ENCODE assay signal across 10 mouse cellular contexts in the genomic region with DNA sequence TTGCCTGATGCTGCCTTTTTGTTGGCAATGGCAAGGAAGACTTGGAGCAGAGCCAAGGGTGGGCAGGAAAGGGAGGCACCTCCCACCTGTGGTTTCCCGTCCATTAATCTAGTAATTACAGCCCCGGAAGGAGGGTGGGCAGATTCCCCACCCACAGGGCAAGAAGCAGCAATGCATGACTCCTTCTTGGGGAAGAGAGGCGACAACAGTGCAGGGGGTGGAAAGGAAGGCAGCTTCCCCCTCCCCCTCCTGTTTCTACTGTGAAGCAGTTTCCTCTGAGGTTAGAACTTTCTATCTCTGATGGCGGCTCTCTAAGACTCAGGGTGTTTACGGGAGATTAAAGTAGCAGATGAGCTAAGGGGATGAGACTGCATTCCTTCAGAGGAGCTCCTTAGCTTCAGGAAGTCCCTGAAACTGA. TPM values are rescaled to one million over a fixed set of nuclear protein-coding genes. Genes with fewer than 3 reads are reported as not detected.
A peak's percentile ranks its signal among the peaks of the same experiment; 100 is the strongest.
DNase-seq lines count a peak whose midpoint lies in the region; ATAC-seq and TF ChIP-seq lines count a peak whose summit lies in the region.
"Had no signal": no experiment of that assay in that cellular context is flagged by ENCODE, and none has a peak within 500 bp of the region (broad histone marks: within the 10 kb centered on the region; RNA-seq: fewer than 3 reads in every experiment).

No protein-coding gene starts in this region.

- H3K27ac ChIP-seq in lung, embryonic 16.5 days (ENCODE audit: low read length), result 0 out of 2 replicates have a peak overlapping the region, but pooled peaks have one; percentile 48
- no peak overlapping the region for H3K27ac ChIP-seq in stomach, postnatal 0 days (replicated peaks)
- H3K27ac ChIP-seq: neural tube, embryonic 12.5 days had no signal

- H3K36me3 ChIP-seq in lung, embryonic 16.5 days (ENCODE audit: control insufficient read depth, insufficient read depth, low read length), result no peaks in the 10 kb centered on the region
- no peaks in the 10 kb centered on the region for H3K36me3 ChIP-seq in stomach, postnatal 0 days (ENCODE audit: control insufficient read depth, insufficient read depth, low read length)
- H3K36me3 ChIP-seq: hindbrain, embryonic 13.5 days; neural tube, embryonic 12.5 days had no signal

- H3K4me2 ChIP-seq in lung, embryonic 16.5 days (ENCODE audit: low read depth, low read length), result no peak overlapping the region
- H3K4me2 ChIP-seq in stomach, postnatal 0 days (replicated peaks; ENCODE audit: low read depth), result no peak overlapping the region
- H3K4me2 ChIP-seq: hindbrain, embryonic 13.5 days; neural tube, embryonic 12.5 days had no signal

- no peak for TF ChIP-seq CTCF in stomach, postnatal 0 days (IDR thresholded peaks at IDR 0.05; ENCODE audit: low read depth)

- peak; percentile 80 for ATAC-seq in inflammation-experienced regulatory T-cells, adult 6 months
- peak; percentile 53 for ATAC-seq in lung, embryonic 16.5 days (ENCODE audit: low read depth)
- ATAC-seq in stomach, postnatal 0 days (ENCODE audit: low FRiP score, low TSS enrichment), result no peak

- H3K9me3 ChIP-seq in lung, embryonic 16.5 days (ENCODE audit: control insufficient read depth, low read length), result no peaks in the 10 kb centered on the region
- H3K9me3 ChIP-seq in stomach, postnatal 0 days (ENCODE audit: control insufficient read depth, low read length), result no peaks in the 10 kb centered on the region
- H3K9me3 ChIP-seq: hindbrain, embryonic 13.5 days; neural tube, embryonic 12.5 days had no signal

- 56% methylated on average over 5 of the region's 5 CpGs for WGBS in lung, embryonic 16.5 days
- WGBS in stomach, postnatal 0 days, result 60% methylated on average over 5 of the region's 5 CpGs

- no peak overlapping the region for H3K9ac ChIP-seq in lung, embryonic 16.5 days (ENCODE audit: low read length)
- H3K9ac ChIP-seq in stomach, postnatal 0 days (ENCODE audit: low read length), result no peak overlapping the region
- H3K9ac ChIP-seq: hindbrain, embryonic 13.5 days; neural tube, embryonic 12.5 days had no signal

- H3K27me3 ChIP-seq in lung, embryonic 16.5 days (ENCODE audit: control insufficient read depth, insufficient read depth, low read depth, low read length), result no peaks in the 10 kb centered on the region; the same call in 1 of the 2 replicates
- H3K27me3 ChIP-seq in stomach, postnatal 0 days (ENCODE audit: control insufficient read depth, insufficient read depth, low read length), result no peaks in the 10 kb centered on the region
- H3K27me3 ChIP-seq: neural tube, embryonic 12.5 days had no signal

- TF ChIP-seq EP300 in stomach, postnatal 0 days (optimal IDR thresholded peaks at IDR 0.05), result no peak

- H3K4me1 ChIP-seq in lung, embryonic 16.5 days (replicated peaks; ENCODE audit: control insufficient read depth, insufficient read depth, low read length), result no peaks in the 10 kb centered on the region
- no peaks in the 10 kb centered on the region for H3K4me1 ChIP-seq in stomach, postnatal 0 days (replicated peaks; ENCODE audit: control insufficient read depth, insufficient read depth)

- no peak overlapping the region for H3K4me3 ChIP-seq in lung, embryonic 16.5 days (ENCODE audit: low read length)
- no peak overlapping the region for H3K4me3 ChIP-seq in stomach, postnatal 0 days (ENCODE audit: low read depth, low read length)
- H3K4me3 ChIP-seq: hindbrain, embryonic 13.5 days; neural tube, embryonic 12.5 days had no signal

- peak; percentile 75 for DNase-seq in CD4-positive, CD25-positive, alpha-beta regulatory T cell, adult 2 months (ENCODE audit: low read depth, low spot score)
- peak; percentile 41 for DNase-seq in adrenal gland, postnatal 25 days
- no peak for DNase-seq in left cerebral cortex, adult 9 months (ENCODE audit: low spot score in 2 of 2)
- DNase-seq in frontal cortex, postnatal 14 days (ENCODE audit: low spot score in 2 of 2), result no peak
- DNase-seq in stomach, postnatal 0 days (ENCODE audit: low spot score), result no peak
- DNase-seq in cerebellum, postnatal 10 days, result no peak

RNA-seq across cellular contexts. Expression of a gene that starts 9.9 kb away (rescaled TPM):
- total RNA-seq in adrenal gland, postnatal 25 days (2021), result 14.8 and 16.5 TPM in 2 replicates
- 1 to 10 TPM in 1 of 3 experiments, under 1 TPM in 1, not detected in 1; 0.56 to 1.3 TPM for polyA plus RNA-seq in inflammation-experienced regulatory T-cells, adult 6 months (2017; shearing (Covaris generic))
- 0.84 and 1.0 TPM in 2 replicates for polyA plus RNA-seq in lung, embryonic 16.5 days (2015; fragmentation: Nextera tagmentation; extraction: Ambion mirVana)
- 1.9 and 2.2 TPM in 2 replicates for polyA plus RNA-seq in stomach, postnatal 0 days (2015; fragmentation: Nextera tagmentation; extraction: Ambion mirVana)

RNA-seq across cellular contexts. Expression of a gene that starts 13.2 kb away (rescaled TPM):
- total RNA-seq in adrenal gland, postnatal 25 days (2021), result 1.1 and 2.7 TPM in 2 replicates
- polyA plus RNA-seq in inflammation-experienced regulatory T-cells, adult 6 months (2017; shearing (Covaris generic)), result under 1 TPM in 1 of 3 experiments, not detected in 2; 0.97 TPM
- 3.1 and 3.5 TPM in 2 replicates for polyA plus RNA-seq in lung, embryonic 16.5 days (2015; fragmentation: Nextera tagmentation; extraction: Ambion mirVana)
- polyA plus RNA-seq in stomach, postnatal 0 days (2015; fragmentation: Nextera tagmentation; extraction: Ambion mirVana), result 1.7 and 2.0 TPM in 2 replicates

RNA-seq across cellular contexts. Expression of a gene that starts 34.1 kb away (rescaled TPM):
- 144 and 210 TPM in 2 replicates for total RNA-seq in adrenal gland, postnatal 25 days (2021)
- polyA plus RNA-seq in inflammation-experienced regulatory T-cells, adult 6 months (2017; shearing (Covaris generic)), result 100 to 1,000 TPM in 1 of 3 experiments, 10 to 100 TPM in 2; 59.1 to 111 (median 64.1) TPM
- 66.8 and 67.9 TPM in 2 replicates for polyA plus RNA-seq in lung, embryonic 16.5 days (2015; fragmentation: Nextera tagmentation; extraction: Ambion mirVana)
- 29.2 and 30.2 TPM in 2 replicates for polyA plus RNA-seq in stomach, postnatal 0 days (2015; fragmentation: Nextera tagmentation; extraction: Ambion mirVana)

Comparison
In these comparisons a context has a peak if more than half of its experiments do, and no peak if none do; other contexts are left out.
1. DNase-seq: peak in CD4-positive, CD25-positive, alpha-beta regulatory T cell, adult 2 months (single experiment) and adrenal gland, postnatal 25 days (single experiment); none in left cerebral cortex, adult 9 months (0 of 2), frontal cortex, postnatal 14 days (0 of 2), stomach, postnatal 0 days (single experiment) and cerebellum, postnatal 10 days (0 of 2).